Mouse (Mus musculus): ENCODE measurements around the gene Eif2b3. TPM values are rescaled to one million over a fixed set of nuclear protein-coding genes. Genes with fewer than 3 reads are reported as not detected.

The Eif2b3 gene
- polyA plus RNA-seq, 1 experiment from 2014 or later = 43.7 TPM

Other genes starting within 250 kb of the Eif2b3 start
- 31.8 and 33.7 TPM in 2 replicates for gene Toe1, start 211.8 kb upstream of the Eif2b3 start, polyA plus RNA-seq (2014; fragmentation: Nextera tagmentation; extraction: Ambion mirVana)
- gene Mutyh, start 211.7 kb upstream of the Eif2b3 start, polyA plus RNA-seq (2014; fragmentation: Nextera tagmentation; extraction: Ambion mirVana) = 13.9 and 16.6 TPM in 2 replicates
- gene Hpdl, start 197.7 kb upstream of the Eif2b3 start, polyA plus RNA-seq (2014; fragmentation: Nextera tagmentation; extraction: Ambion mirVana) = 0.22 and 1.2 TPM in 2 replicates
- gene Zswim5, start 142.0 kb upstream of the Eif2b3 start, polyA plus RNA-seq (2014; fragmentation: Nextera tagmentation; extraction: Ambion mirVana) = 0.49 and 0.69 TPM in 2 replicates
- gene Urod, start 25.0 kb upstream of the Eif2b3 start, polyA plus RNA-seq (2014; fragmentation: Nextera tagmentation; extraction: Ambion mirVana) = 76.1 and 85.2 TPM in 2 replicates
- gene Hectd3, start 24.1 kb upstream of the Eif2b3 start, polyA plus RNA-seq (2014; fragmentation: Nextera tagmentation; extraction: Ambion mirVana) = 5.6 and 5.9 TPM in 2 replicates
- 8.2 and 9.8 TPM in 2 replicates for gene Ptch2, start 76.7 kb downstream of the Eif2b3 start, polyA plus RNA-seq (2014; fragmentation: Nextera tagmentation; extraction: Ambion mirVana)
- 6.7 and 8.5 TPM in 2 replicates for gene Btbd19, start 106.3 kb downstream of the Eif2b3 start, polyA plus RNA-seq (2014; fragmentation: Nextera tagmentation; extraction: Ambion mirVana)
- not detected in 2 replicates for gene Tctex1d4, start 107.4 kb downstream of the Eif2b3 start, polyA plus RNA-seq (2014; fragmentation: Nextera tagmentation; extraction: Ambion mirVana)
- gene Plk3, start 114.6 kb downstream of the Eif2b3 start, polyA plus RNA-seq (2014; fragmentation: Nextera tagmentation; extraction: Ambion mirVana) = 2.6 and 3.8 TPM in 2 replicates
- gene Rps8, start 136.8 kb downstream of the Eif2b3 start, polyA plus RNA-seq (2014; fragmentation: Nextera tagmentation; extraction: Ambion mirVana) = 1,401 and 1,488 TPM in 2 replicates
- 54.5 and 55.0 TPM in 2 replicates for gene Kif2c, start 163.2 kb downstream of the Eif2b3 start, polyA plus RNA-seq (2014; fragmentation: Nextera tagmentation; extraction: Ambion mirVana)
- gene Tmem53, start 232.5 kb downstream of the Eif2b3 start, polyA plus RNA-seq (2014; fragmentation: Nextera tagmentation; extraction: Ambion mirVana) = 18.9 and 19.4 TPM in 2 replicates
- 0.30 and 1.3 TPM in 2 replicates for gene Armh1, start 232.7 kb downstream of the Eif2b3 start, polyA plus RNA-seq (2014; fragmentation: Nextera tagmentation; extraction: Ambion mirVana)

All from stomach, embryonic 14.5 days (tissue).